ENCODE assay signal across 8 mouse cellular contexts in genomic region chr15:83463369-83464082, GRCm38 (mm10). TPM values are rescaled to one million over a fixed set of nuclear protein-coding genes. Genes with fewer than 3 reads are reported as not detected.
DNase-seq lines count a peak whose midpoint lies in the region; ATAC-seq lines count a peak whose summit lies in the region.

No protein-coding gene starts in this region.

- no peaks in the 10 kb centered on the region for H3K36me3 ChIP-seq in heart, embryonic 13.5 days
- no peaks in the 10 kb centered on the region; the same call in 1 of the 2 replicates for H3K36me3 ChIP-seq in forebrain, embryonic 10.5 days (replicated peaks)
- H3K36me3 ChIP-seq in limb, embryonic 10.5 days = no peaks in the 10 kb centered on the region
- no peaks in the 10 kb centered on the region for H3K36me3 ChIP-seq in neural tube, embryonic 15.5 days

- H3K27ac ChIP-seq in heart, embryonic 13.5 days (replicated peaks) = peak overlapping the region; percentile 89
- H3K27ac ChIP-seq in forebrain, embryonic 10.5 days = peak overlapping the region; percentile 92
- peak overlapping the region; percentile 89 for H3K27ac ChIP-seq in limb, embryonic 10.5 days
- H3K27ac ChIP-seq in neural tube, embryonic 15.5 days (replicated peaks) = 0 out of 2 replicates have a peak overlapping the region, but pooled peaks have one; percentile 71

- no peak for ATAC-seq in heart, embryonic 13.5 days (ENCODE audit: extremely low read depth, insufficient number of reproducible peaks, low FRiP score, low TSS enrichment)
- ATAC-seq in neural tube, embryonic 15.5 days (ENCODE audit: low FRiP score) = no peak

- peaks cover 26% of the 10 kb centered on the region for H3K4me1 ChIP-seq in heart, embryonic 13.5 days
- peaks cover 25% of the 10 kb centered on the region for H3K4me1 ChIP-seq in forebrain, embryonic 10.5 days
- peaks cover 16% of the 10 kb centered on the region for H3K4me1 ChIP-seq in limb, embryonic 10.5 days
- H3K4me1 ChIP-seq in neural tube, embryonic 15.5 days = peaks cover 16% of the 10 kb centered on the region

- peak overlapping the region; percentile 95 for H3K9ac ChIP-seq in heart, embryonic 13.5 days
- peak overlapping the region; percentile 60 for H3K9ac ChIP-seq in neural tube, embryonic 15.5 days (replicated peaks)

- WGBS in heart, embryonic 13.5 days = 4% methylated on average over 17 of the region's 17 CpGs
- WGBS in forebrain, embryonic 10.5 days = 16% methylated on average over 17 of the region's 17 CpGs
- WGBS in limb, embryonic 10.5 days = 7% methylated on average over 17 of the region's 17 CpGs
- WGBS in neural tube, embryonic 15.5 days = 13% methylated on average over 17 of the region's 17 CpGs

- H3K9me3 ChIP-seq in heart, embryonic 13.5 days = no peaks in the 10 kb centered on the region
- no peaks in the 10 kb centered on the region for H3K9me3 ChIP-seq in forebrain, embryonic 10.5 days
- H3K9me3 ChIP-seq in limb, embryonic 10.5 days (replicated peaks) = no peaks in the 10 kb centered on the region
- H3K9me3 ChIP-seq in neural tube, embryonic 15.5 days (replicated peaks) = no peaks in the 10 kb centered on the region

- no peaks in the 10 kb centered on the region for H3K27me3 ChIP-seq in heart, embryonic 13.5 days (replicated peaks)
- H3K27me3 ChIP-seq in forebrain, embryonic 10.5 days (ENCODE audit: poor library complexity, severe bottlenecking) = no peaks in the 10 kb centered on the region
- no peaks in the 10 kb centered on the region for H3K27me3 ChIP-seq in limb, embryonic 10.5 days (ENCODE audit: low read depth, poor library complexity, severe bottlenecking)
- no peaks in the 10 kb centered on the region for H3K27me3 ChIP-seq in neural tube, embryonic 15.5 days (replicated peaks)

- H3K4me3 ChIP-seq in heart, embryonic 13.5 days = peak overlapping the region; percentile 80
- H3K4me3 ChIP-seq in forebrain, embryonic 10.5 days = peak overlapping the region; percentile 87
- peak overlapping the region; percentile 70 for H3K4me3 ChIP-seq in limb, embryonic 10.5 days
- peak overlapping the region; percentile 80 for H3K4me3 ChIP-seq in neural tube, embryonic 15.5 days (replicated peaks)

- DNase-seq in heart, postnatal 4 days = no peak
- peak; percentile 28 for DNase-seq in MEL-GATA-1-ER (ENCODE audit: extremely low read depth, low read depth)
- DNase-seq in forebrain, embryonic 10.5 days (ENCODE audit: extremely low spot score, low spot score) = no peak
- no peak for DNase-seq in limb, embryonic 10.5 days (ENCODE audit: low spot score)
- DNase-seq in urinary bladder, postnatal 10 days (ENCODE audit: low spot score) = no peak
- DNase-seq in gastrocnemius, adult 8-10 months (ENCODE audit: low spot score in 2 of 2) = no peak

- H3K4me2 ChIP-seq in heart, embryonic 13.5 days = peak overlapping the region; percentile 82
- peak overlapping the region; percentile 92 for H3K4me2 ChIP-seq in neural tube, embryonic 15.5 days

RNA-seq across cellular contexts. Expression of gene Pacsin2, which starts 0.9 kb away (rescaled TPM):
- polyA plus RNA-seq in heart, embryonic 13.5 days (2015; fragmentation: Nextera tagmentation; extraction: Ambion mirVana) = 56.8 and 57.8 TPM in 2 replicates
- total RNA-seq in heart, postnatal 4 days (2021) = 100 to 1,000 TPM; 136 to 147 TPM
- polyA plus RNA-seq in forebrain, embryonic 10.5 days (2016; fragmentation: Nextera tagmentation; extraction: Ambion mirVana) = 55.4 and 57.8 TPM in 2 replicates
- 56.9 and 61.0 TPM in 2 replicates for polyA plus RNA-seq in limb, embryonic 10.5 days (2016; fragmentation: Nextera tagmentation; extraction: Ambion mirVana)
- polyA plus RNA-seq in neural tube, embryonic 15.5 days (2015; fragmentation: Nextera tagmentation; extraction: Ambion mirVana) = 25.2 and 39.3 TPM in 2 replicates
- 10 to 100 TPM; 45.3 to 58.5 (median 48.2) TPM for total RNA-seq in gastrocnemius, adult 8-10 months (2022)

RNA-seq across cellular contexts. Expression of gene Ttll1, which starts 47.2 kb away (rescaled TPM):
- 21.5 and 22.1 TPM in 2 replicates for polyA plus RNA-seq in heart, embryonic 13.5 days (2015; fragmentation: Nextera tagmentation; extraction: Ambion mirVana)
- total RNA-seq in heart, postnatal 4 days (2021) = 10 to 100 TPM; 20.7 to 24.3 TPM
- 33.3 and 33.7 TPM in 2 replicates for polyA plus RNA-seq in forebrain, embryonic 10.5 days (2016; fragmentation: Nextera tagmentation; extraction: Ambion mirVana)
- polyA plus RNA-seq in limb, embryonic 10.5 days (2016; fragmentation: Nextera tagmentation; extraction: Ambion mirVana) = 22.0 and 25.8 TPM in 2 replicates
- 95.7 and 112 TPM in 2 replicates for polyA plus RNA-seq in neural tube, embryonic 15.5 days (2015; fragmentation: Nextera tagmentation; extraction: Ambion mirVana)
- 1 to 10 TPM; 2.7 to 4.2 (median 3.5) TPM for total RNA-seq in gastrocnemius, adult 8-10 months (2022)
